Mouse (Mus musculus): ENCODE results near the gene Bcl11b. TPM values are rescaled to one million over a fixed set of nuclear protein-coding genes. Genes with fewer than 3 reads are reported as not detected.

Bcl11b gene
- polyA plus RNA-seq, 1 experiment from 2014 or later: 5.2 TPM

- H3K4me1 ChIP-seq (replicated peaks; ENCODE audit: control insufficient read depth, insufficient read depth, low read length): no peaks in the 10 kb centered on the region
- WGBS: 78% methylated on average over 6 of the region's 6 CpGs
- no peak overlapping the region for H3K4me3 ChIP-seq (ENCODE audit: low read depth, low read length)
- ATAC-seq: no peak
- no peak for TF ChIP-seq CTCF (IDR thresholded peaks at IDR 0.05; ENCODE audit: low read depth)
- no peak overlapping the region for H3K4me2 ChIP-seq (replicated peaks; ENCODE audit: low read depth)
- no peak overlapping the region for H3K27ac ChIP-seq (ENCODE audit: low read depth, low read length)
- no peak overlapping the region for H3K9ac ChIP-seq (ENCODE audit: low read depth, low read length)
- no peaks in the 10 kb centered on the region for H3K36me3 ChIP-seq (ENCODE audit: control insufficient read depth, insufficient read depth)
- H3K9me3 ChIP-seq (ENCODE audit: control insufficient read depth): no peaks in the 10 kb centered on the region
- H3K27me3 ChIP-seq (replicated peaks; ENCODE audit: control insufficient read depth, insufficient read depth, low read length): no peaks in the 10 kb centered on the region
Observed at GRCm38 (mm10) chr12:107996216-107996615, 7.2 kb downstream of the Bcl11b start.

GRCm38 (mm10) chr12:107994421-107994820, 9.0 kb downstream of the Bcl11b start:
- no peak overlapping the region for H3K9ac ChIP-seq (ENCODE audit: low read depth, low read length)
- H3K27me3 ChIP-seq (replicated peaks; ENCODE audit: control insufficient read depth, insufficient read depth, low read length): no peaks in the 10 kb centered on the region
- no peak overlapping the region for H3K4me2 ChIP-seq (replicated peaks; ENCODE audit: low read depth)
- WGBS: 50% methylated on average over 4 of the region's 4 CpGs
- H3K27ac ChIP-seq (ENCODE audit: low read depth, low read length): no peak overlapping the region
- H3K4me3 ChIP-seq (ENCODE audit: low read depth, low read length): no peak overlapping the region
- no peaks in the 10 kb centered on the region for H3K4me1 ChIP-seq (replicated peaks; ENCODE audit: control insufficient read depth, insufficient read depth, low read length)
- no peak for ATAC-seq
- no peaks in the 10 kb centered on the region for H3K36me3 ChIP-seq (ENCODE audit: control insufficient read depth, insufficient read depth)
- TF ChIP-seq CTCF (IDR thresholded peaks at IDR 0.05; ENCODE audit: low read depth): no peak
- no peaks in the 10 kb centered on the region for H3K9me3 ChIP-seq (ENCODE audit: control insufficient read depth)

GRCm38 (mm10) chr12:107993029-107993428, 10.4 kb downstream of the Bcl11b start:
- Histone ChIP-seq H3K4me1 (replicated peaks; ENCODE audit: control insufficient read depth, insufficient read depth, low read length) (no peaks in the 10 kb centered on the region), H3K4me3 (ENCODE audit: low read depth, low read length) (no peak overlapping the region)

GRCm38 (mm10) chr12:107991191-107991590, 12.2 kb downstream of the Bcl11b start:
- 71% methylated on average over 11 of the region's 11 CpGs for WGBS
- H3K4me3 ChIP-seq (ENCODE audit: low read depth, low read length): no peak overlapping the region
- no peak for TF ChIP-seq CTCF (IDR thresholded peaks at IDR 0.05; ENCODE audit: low read depth)
- H3K27me3 ChIP-seq (replicated peaks; ENCODE audit: control insufficient read depth, insufficient read depth, low read length): no peaks in the 10 kb centered on the region
- ATAC-seq: no peak
- H3K4me2 ChIP-seq (replicated peaks; ENCODE audit: low read depth): no peak overlapping the region
- no peak overlapping the region for H3K9ac ChIP-seq (ENCODE audit: low read depth, low read length)
- no peak overlapping the region for H3K27ac ChIP-seq (ENCODE audit: low read depth, low read length)
- no peaks in the 10 kb centered on the region for H3K9me3 ChIP-seq (ENCODE audit: control insufficient read depth)
- peaks cover 14% of the 10 kb centered on the region; the same call in 1 of the 2 replicates for H3K36me3 ChIP-seq (ENCODE audit: control insufficient read depth, insufficient read depth)
- no peaks in the 10 kb centered on the region for H3K4me1 ChIP-seq (replicated peaks; ENCODE audit: control insufficient read depth, insufficient read depth, low read length)

More at GRCm38 (mm10) chr12:107993029-107993428, 10.4 kb downstream of the Bcl11b start:
- Histone ChIP-seq H3K27ac (ENCODE audit: low read depth, low read length) (no peak overlapping the region), H3K9ac (ENCODE audit: low read depth, low read length) (no peak overlapping the region), H3K36me3 (ENCODE audit: control insufficient read depth, insufficient read depth) (peaks cover 10% of the 10 kb centered on the region; the same call in 1 of the 2 replicates), H3K9me3 (ENCODE audit: control insufficient read depth) (no peaks in the 10 kb centered on the region), H3K27me3 (replicated peaks; ENCODE audit: control insufficient read depth, insufficient read depth, low read length) (no peaks in the 10 kb centered on the region), H3K4me2 (replicated peaks; ENCODE audit: low read depth) (no peak overlapping the region)
- no peak for TF ChIP-seq CTCF (IDR thresholded peaks at IDR 0.05; ENCODE audit: low read depth)
- WGBS: 63% methylated on average over 4 of the region's 4 CpGs
- ATAC-seq: no peak

GRCm38 (mm10) chr12:107983211-107983610, 20.2 kb downstream of the Bcl11b start:
- 76% methylated on average over 8 of the region's 8 CpGs for WGBS
- TF ChIP-seq CTCF (IDR thresholded peaks at IDR 0.05; ENCODE audit: low read depth): no peak
- H3K4me1 ChIP-seq (replicated peaks; ENCODE audit: control insufficient read depth, insufficient read depth, low read length): 0 out of 2 replicates have a peak, but pooled peaks cover 7% of the 10 kb centered on the region
- no peaks in the 10 kb centered on the region for H3K27me3 ChIP-seq (replicated peaks; ENCODE audit: control insufficient read depth, insufficient read depth, low read length)
- 0 out of 2 replicates have a peak, but pooled peaks cover 6% of the 10 kb centered on the region for H3K36me3 ChIP-seq (ENCODE audit: control insufficient read depth, insufficient read depth)
- no peak overlapping the region for H3K4me3 ChIP-seq (ENCODE audit: low read depth, low read length)
- no peak overlapping the region for H3K9ac ChIP-seq (ENCODE audit: low read depth, low read length)
- H3K9me3 ChIP-seq (ENCODE audit: control insufficient read depth): no peaks in the 10 kb centered on the region
- no peak overlapping the region for H3K27ac ChIP-seq (ENCODE audit: low read depth, low read length)
- ATAC-seq: no peak
- H3K4me2 ChIP-seq (replicated peaks; ENCODE audit: low read depth): no peak overlapping the region

- no peak for TF ChIP-seq CTCF (IDR thresholded peaks at IDR 0.05; ENCODE audit: low read depth)
- Histone ChIP-seq H3K36me3 (ENCODE audit: control insufficient read depth, insufficient read depth) (no peaks in the 10 kb centered on the region), H3K27me3 (replicated peaks; ENCODE audit: control insufficient read depth, insufficient read depth, low read length) (no peaks in the 10 kb centered on the region), H3K27ac (ENCODE audit: low read depth, low read length) (no peak overlapping the region), H3K9me3 (ENCODE audit: control insufficient read depth) (no peaks in the 10 kb centered on the region), H3K4me1 (replicated peaks; ENCODE audit: control insufficient read depth, insufficient read depth, low read length) (0 out of 2 replicates have a peak, but pooled peaks cover 7% of the 10 kb centered on the region), H3K9ac (ENCODE audit: low read depth, low read length) (no peak overlapping the region), H3K4me2 (replicated peaks; ENCODE audit: low read depth) (no peak overlapping the region), H3K4me3 (ENCODE audit: low read depth, low read length) (no peak overlapping the region)
- WGBS: 75% methylated on average over 9 of the region's 9 CpGs
- no peak for ATAC-seq
Observed at GRCm38 (mm10) chr12:107982306-107982705, 21.1 kb downstream of the Bcl11b start.
